Mouse (Mus musculus) kidney, adult 2 months (tissue): ENCODE measurements at regions not wholly inside any gene's neighbourhood (a gene's known extent, or its start where the extent isn't known, plus 50 kb on each side); places are given as distances from the start of the nearest gene placed in this dataset.

Experiments
- CTCF ChIP-seq: fragments of 200-500 bp; conservative IDR thresholded peaks from 2 replicates; pipeline ENCODE4 v1.5.1; 2011; ENCODE audit warnings: low read depth, mild to moderate bottlenecking, control low read depth, low read length, moderate library complexity, mixed read lengths; ENCODE audit not compliant: insufficient read depth, insufficient read length
- POLR2A ChIP-seq: fragments of 200-500 bp; IDR thresholded peaks from one replicate; pipeline ENCODE4 v1.6.1; 2011; ENCODE audit warnings: low read depth, low read length, control low read depth

DNA sequence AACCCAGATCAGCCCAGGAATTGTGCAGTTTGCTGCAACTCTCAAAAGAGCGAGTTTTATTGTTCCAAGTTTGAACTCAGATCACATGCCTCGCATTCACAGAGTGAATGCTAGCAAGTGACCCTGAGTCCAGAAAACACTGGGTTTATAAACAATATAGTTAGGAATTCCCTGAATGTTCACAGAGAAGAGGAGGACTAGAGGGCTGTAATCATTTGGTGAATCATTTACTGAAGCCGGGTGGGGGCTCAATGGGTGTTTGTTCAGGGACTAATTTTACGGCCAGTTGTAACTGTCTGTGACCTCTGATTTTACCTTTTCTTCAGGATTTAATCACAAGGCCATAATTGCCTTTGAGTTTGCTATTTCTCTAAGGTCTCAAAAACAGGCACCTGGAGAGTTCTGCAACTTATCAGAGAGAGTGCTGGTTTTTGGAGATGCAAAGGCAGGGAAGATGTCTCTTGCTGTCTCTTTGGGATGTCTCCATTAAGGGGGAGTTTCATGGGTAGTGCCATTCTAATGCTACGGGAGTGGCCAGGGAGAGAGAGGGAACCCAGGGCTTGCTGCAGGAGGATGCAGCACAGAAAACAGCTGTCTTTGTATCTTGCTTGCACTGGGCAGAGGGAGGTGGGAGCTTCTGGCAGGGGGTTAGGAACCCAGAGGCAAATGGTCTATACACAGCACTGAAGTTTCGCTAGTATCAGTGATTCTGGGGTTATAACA lies 64.8 kb upstream of the Cox7c start:
- TF ChIP-seq CTCF: no peak
- TF ChIP-seq POLR2A: no peak
